Mouse (Mus musculus): ENCODE measurements around the gene Dchs1. TPM values are rescaled to one million over a fixed set of nuclear protein-coding genes. Genes with fewer than 3 reads are reported as not detected.
A peak's percentile ranks its signal among the peaks of the same experiment; 100 is the strongest.

Dchs1 gene
- polyA plus RNA-seq, 1 experiment: 6.7 TPM

DNA sequence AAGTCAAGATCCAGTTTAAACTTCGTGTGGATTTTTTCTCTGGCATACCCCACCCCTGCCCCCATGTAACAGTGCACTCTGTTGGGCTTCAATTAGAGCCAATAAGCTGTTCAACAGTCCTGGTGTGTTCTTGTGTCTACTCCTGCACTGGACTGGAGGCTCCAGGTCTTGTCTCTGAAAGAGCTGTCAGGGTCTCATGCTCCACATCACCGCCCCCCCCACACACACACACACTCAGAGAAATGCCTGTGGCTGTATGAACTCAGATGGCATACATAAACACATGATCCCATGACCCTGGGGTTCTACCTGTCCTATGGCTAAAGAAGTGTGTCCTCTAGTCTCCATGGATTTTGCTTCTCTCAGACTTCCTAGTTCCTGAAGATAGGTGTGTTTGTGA lies 11.4 kb downstream of the Dchs1 start:
- Histone ChIP-seq H3K36me3 (ENCODE audit: control insufficient read depth, insufficient read depth, low read length) (no peaks in the 10 kb centered on the region), H3K4me1 (ENCODE audit: control insufficient read depth, insufficient read depth, insufficient read length) (peaks cover 15% of the 10 kb centered on the region; the same call in 1 of the 2 replicates), H3K27me3 (ENCODE audit: control insufficient read depth, insufficient read depth, low read length) (no peaks in the 10 kb centered on the region), H3K4me3 (ENCODE audit: extremely low read depth, insufficient read depth, insufficient read length) (no peak overlapping the region), H3K27ac (ENCODE audit: insufficient read depth, low read length) (no peak overlapping the region)
- no peak for TF ChIP-seq CTCF (IDR thresholded peaks at IDR 0.05; ENCODE audit: extremely low read depth, insufficient read depth, insufficient read length, insufficient replicate concordance)
- WGBS: 89% methylated on average over 2 of the region's 2 CpGs
- DNase-seq (ENCODE audit: low read depth in 1 of 2, low spot score in 2 of 2): no peak

DNA sequence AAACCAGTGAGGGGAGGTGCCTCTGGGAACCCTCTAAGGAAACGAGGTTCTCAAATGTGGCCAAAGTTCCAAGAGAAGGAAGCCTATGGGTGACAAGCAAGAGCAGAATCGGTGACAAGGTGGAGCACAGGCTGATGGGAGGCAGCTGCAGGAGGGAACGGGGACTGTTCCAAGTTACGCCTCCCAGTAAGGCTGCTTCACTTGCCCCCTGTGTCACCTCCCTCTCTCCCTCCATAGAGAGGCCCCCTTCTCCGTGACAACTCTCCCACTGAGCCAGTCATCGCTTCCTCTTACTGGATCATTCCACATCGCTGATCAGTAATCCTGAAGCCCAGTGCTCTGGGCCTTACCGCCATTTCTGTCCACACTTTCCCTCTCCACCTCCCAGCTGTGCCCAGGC lies 12.8 kb downstream of the Dchs1 start:
- no peak overlapping the region for H3K27ac ChIP-seq (ENCODE audit: insufficient read depth, low read length)
- H3K4me1 ChIP-seq (ENCODE audit: control insufficient read depth, insufficient read depth, insufficient read length): peaks cover 15% of the 10 kb centered on the region; the same call in 1 of the 2 replicates
- H3K27me3 ChIP-seq (ENCODE audit: control insufficient read depth, insufficient read depth, low read length): no peaks in the 10 kb centered on the region
- TF ChIP-seq POLR2A (IDR thresholded peaks at IDR 0.05; ENCODE audit: low read depth, low read length) (no peak), CTCF (IDR thresholded peaks at IDR 0.05; ENCODE audit: extremely low read depth, insufficient read depth, insufficient read length, insufficient replicate concordance) (no peak)
- H3K36me3 ChIP-seq (ENCODE audit: control insufficient read depth, insufficient read depth, low read length): no peaks in the 10 kb centered on the region
- H3K4me3 ChIP-seq (ENCODE audit: extremely low read depth, insufficient read depth, insufficient read length): no peak overlapping the region
- DNase-seq (ENCODE audit: low read depth in 1 of 2, low spot score in 2 of 2): no peak
- 83% methylated on average over 8 of the region's 8 CpGs for WGBS

DNA sequence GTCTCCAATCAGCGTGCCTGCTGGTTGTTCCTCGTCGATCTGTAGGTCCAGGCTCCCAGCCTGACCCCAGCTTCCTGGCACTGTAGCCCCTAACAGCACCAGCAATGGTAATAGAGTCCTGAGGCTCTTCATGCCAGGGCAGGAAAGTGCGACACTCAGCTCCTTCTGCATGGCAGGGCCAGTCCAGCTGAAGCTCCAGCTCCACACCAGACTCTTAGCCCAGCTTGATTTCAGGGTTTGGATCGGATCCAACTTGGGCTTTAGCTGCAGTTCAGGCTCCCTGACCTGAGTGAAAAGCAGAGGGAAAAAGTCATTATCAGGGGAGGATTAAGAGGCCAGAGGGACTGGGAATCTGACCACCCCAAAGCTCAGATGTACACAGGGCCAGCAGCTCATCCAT lies 14.4 kb downstream of the Dchs1 start:
- DNase-seq (ENCODE audit: low read depth in 1 of 2, low spot score in 2 of 2): no peak
- Histone ChIP-seq H3K27me3 (ENCODE audit: control insufficient read depth, insufficient read depth, low read length) (no peaks in the 10 kb centered on the region), H3K4me1 (ENCODE audit: control insufficient read depth, insufficient read depth, insufficient read length) (peaks cover 7% of the 10 kb centered on the region; the same call in 1 of the 2 replicates), H3K27ac (ENCODE audit: insufficient read depth, low read length) (no peak overlapping the region), H3K4me3 (ENCODE audit: extremely low read depth, insufficient read depth, insufficient read length) (no peak overlapping the region), H3K36me3 (ENCODE audit: control insufficient read depth, insufficient read depth, low read length) (no peaks in the 10 kb centered on the region)
- WGBS: 81% methylated on average over 5 of the region's 5 CpGs
- TF ChIP-seq CTCF (IDR thresholded peaks at IDR 0.05; ENCODE audit: extremely low read depth, insufficient read depth, insufficient read length, insufficient replicate concordance) (no peak), POLR2A (IDR thresholded peaks at IDR 0.05; ENCODE audit: low read depth, low read length) (no peak)

DNA sequence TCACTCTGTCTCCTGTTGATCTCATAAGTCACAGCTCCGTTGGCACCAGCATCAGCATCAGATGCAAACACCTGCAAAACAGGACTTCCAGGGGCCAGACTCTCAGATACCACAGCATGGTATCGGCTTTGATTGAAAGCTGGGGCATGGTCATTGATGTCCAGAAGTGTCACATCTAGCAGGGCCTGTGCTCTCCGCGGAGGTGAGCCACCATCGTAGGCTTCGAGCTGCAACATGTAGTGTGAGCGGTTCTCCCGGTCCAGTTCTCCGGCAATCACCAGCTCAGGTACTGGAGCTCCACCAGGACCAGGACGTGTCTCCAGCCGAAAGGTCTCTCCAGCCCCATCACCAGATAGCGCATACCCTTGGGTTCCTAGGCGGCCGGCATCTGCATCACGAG lies 15.1 kb downstream of the Dchs1 start:
- Histone ChIP-seq H3K4me1 (ENCODE audit: control insufficient read depth, insufficient read depth, insufficient read length) (peaks cover 1% of the 10 kb centered on the region; the same call in 1 of the 2 replicates), H3K27ac (ENCODE audit: insufficient read depth, low read length) (no peak overlapping the region), H3K4me3 (ENCODE audit: extremely low read depth, insufficient read depth, insufficient read length) (no peak overlapping the region), H3K27me3 (ENCODE audit: control insufficient read depth, insufficient read depth, low read length) (no peaks in the 10 kb centered on the region), H3K36me3 (ENCODE audit: control insufficient read depth, insufficient read depth, low read length) (no peaks in the 10 kb centered on the region)
- no peak for DNase-seq (ENCODE audit: low read depth in 1 of 2, low spot score in 2 of 2)
- WGBS: 93% methylated on average over 15 of the region's 15 CpGs
- no peak for TF ChIP-seq CTCF (IDR thresholded peaks at IDR 0.05; ENCODE audit: extremely low read depth, insufficient read depth, insufficient read length, insufficient replicate concordance)
- TF ChIP-seq POLR2A (IDR thresholded peaks at IDR 0.05; ENCODE audit: low read depth, low read length): no peak

DNA sequence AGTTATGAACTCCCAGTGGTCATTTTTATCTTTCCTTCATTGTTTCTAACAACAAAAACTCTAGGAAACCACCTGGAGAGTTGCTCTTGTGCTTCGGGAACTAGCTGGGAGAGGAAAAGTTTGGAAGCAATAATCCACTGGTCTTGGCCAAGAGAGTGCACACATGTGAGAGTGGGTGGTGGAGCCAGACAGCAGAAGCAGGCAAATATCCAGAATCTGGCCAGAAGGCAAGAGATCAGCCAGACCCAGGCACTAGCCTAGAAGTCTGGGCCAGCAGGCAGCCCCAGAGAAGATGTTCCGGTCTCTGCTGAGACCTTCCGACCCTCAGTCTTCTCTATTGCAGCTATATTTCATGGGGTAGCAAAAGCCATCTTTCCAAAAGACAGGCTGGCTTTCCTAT lies 17.5 kb downstream of the Dchs1 start:
- TF ChIP-seq CTCF (IDR thresholded peaks at IDR 0.05; ENCODE audit: extremely low read depth, insufficient read depth, insufficient read length, insufficient replicate concordance) (no peak), POLR2A (IDR thresholded peaks at IDR 0.05; ENCODE audit: low read depth, low read length) (no peak)
- Histone ChIP-seq H3K4me1 (ENCODE audit: control insufficient read depth, insufficient read depth, insufficient read length) (no peaks in the 10 kb centered on the region; the same call in 1 of the 2 replicates), H3K4me3 (ENCODE audit: extremely low read depth, insufficient read depth, insufficient read length) (no peak overlapping the region), H3K27me3 (ENCODE audit: control insufficient read depth, insufficient read depth, low read length) (no peaks in the 10 kb centered on the region), H3K36me3 (ENCODE audit: control insufficient read depth, insufficient read depth, low read length) (no peaks in the 10 kb centered on the region), H3K27ac (ENCODE audit: insufficient read depth, low read length) (no peak overlapping the region)
- 91% methylated on average over 3 of the region's 3 CpGs for WGBS
- no peak for DNase-seq (ENCODE audit: low read depth in 1 of 2, low spot score in 2 of 2)

DNA sequence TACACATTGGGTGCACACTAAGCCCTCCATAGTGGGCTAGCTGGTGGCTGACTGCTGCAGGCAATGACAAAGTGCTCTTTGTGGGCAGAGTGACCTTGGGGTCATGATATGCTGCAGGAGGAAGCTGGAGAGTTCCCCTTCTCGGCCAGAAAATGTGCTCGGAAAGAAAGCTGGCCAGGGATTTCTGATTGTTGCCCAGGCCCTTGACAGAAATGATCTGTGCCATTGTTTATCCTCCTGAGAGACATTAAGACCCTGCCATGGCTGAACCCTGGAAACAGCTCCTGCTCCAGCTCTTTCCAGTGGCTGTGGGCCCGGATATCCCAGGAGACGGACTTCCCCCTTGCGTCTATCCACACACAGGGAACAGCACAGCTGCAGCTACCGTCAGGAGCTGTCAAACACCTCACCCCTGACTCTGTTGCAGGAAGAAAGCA lies 19.7 kb downstream of the Dchs1 start:
- no peaks in the 10 kb centered on the region; the same call in 1 of the 2 replicates for H3K4me1 ChIP-seq (ENCODE audit: control insufficient read depth, insufficient read depth, insufficient read length)
- peak overlapping the region; percentile 40 for H3K27ac ChIP-seq (ENCODE audit: insufficient read depth, low read length)
- H3K4me3 ChIP-seq (ENCODE audit: extremely low read depth, insufficient read depth, insufficient read length): no peak overlapping the region
- H3K36me3 ChIP-seq (ENCODE audit: control insufficient read depth, insufficient read depth, low read length): no peaks in the 10 kb centered on the region
- no peaks in the 10 kb centered on the region for H3K27me3 ChIP-seq (ENCODE audit: control insufficient read depth, insufficient read depth, low read length)
- TF ChIP-seq POLR2A (IDR thresholded peaks at IDR 0.05; ENCODE audit: low read depth, low read length): no peak
- TF ChIP-seq CTCF (IDR thresholded peaks at IDR 0.05; ENCODE audit: extremely low read depth, insufficient read depth, insufficient read length, insufficient replicate concordance): no peak
- 32% methylated on average over 6 of the region's 6 CpGs for WGBS
- DNase-seq (ENCODE audit: low read depth in 1 of 2, low spot score in 2 of 2): no peak

DNA sequence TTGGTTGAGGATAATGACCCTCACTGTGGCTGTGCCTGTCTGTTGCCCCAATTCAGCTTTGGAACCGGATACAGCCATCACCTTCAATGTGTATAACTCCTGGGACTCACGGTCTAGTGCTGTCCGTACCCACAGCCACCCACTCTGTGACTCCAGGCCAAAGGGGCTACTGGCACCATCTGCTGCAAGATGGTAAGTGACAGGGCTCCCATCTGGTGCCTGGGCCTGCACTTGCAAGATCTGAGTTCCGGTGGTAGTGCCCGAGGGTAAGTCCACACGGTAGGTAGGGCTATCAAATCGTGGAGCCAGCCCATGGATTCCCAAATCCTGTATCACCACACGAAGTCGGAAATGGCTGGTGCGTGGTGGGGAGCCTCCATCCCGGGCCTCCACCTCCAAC lies 23.1 kb downstream of the Dchs1 start:
- no peaks in the 10 kb centered on the region for H3K36me3 ChIP-seq (ENCODE audit: control insufficient read depth, insufficient read depth, low read length)
- 91% methylated on average over 11 of the region's 11 CpGs for WGBS
- no peaks in the 10 kb centered on the region; the same call in 1 of the 2 replicates for H3K4me1 ChIP-seq (ENCODE audit: control insufficient read depth, insufficient read depth, insufficient read length)
- H3K27me3 ChIP-seq (ENCODE audit: control insufficient read depth, insufficient read depth, low read length): 0 out of 2 replicates have a peak, but pooled peaks cover 2% of the 10 kb centered on the region
- H3K27ac ChIP-seq (ENCODE audit: insufficient read depth, low read length): no peak overlapping the region
- no peak for DNase-seq (ENCODE audit: low read depth in 1 of 2, low spot score in 2 of 2)
- TF ChIP-seq POLR2A (IDR thresholded peaks at IDR 0.05; ENCODE audit: low read depth, low read length) (no peak), CTCF (IDR thresholded peaks at IDR 0.05; ENCODE audit: extremely low read depth, insufficient read depth, insufficient read length, insufficient replicate concordance) (no peak)
- no peak overlapping the region for H3K4me3 ChIP-seq (ENCODE audit: extremely low read depth, insufficient read depth, insufficient read length)

Measured in spleen, adult 2 months (tissue).